Mouse (Mus musculus): ENCODE measurements around the gene Fryl.

DNA sequence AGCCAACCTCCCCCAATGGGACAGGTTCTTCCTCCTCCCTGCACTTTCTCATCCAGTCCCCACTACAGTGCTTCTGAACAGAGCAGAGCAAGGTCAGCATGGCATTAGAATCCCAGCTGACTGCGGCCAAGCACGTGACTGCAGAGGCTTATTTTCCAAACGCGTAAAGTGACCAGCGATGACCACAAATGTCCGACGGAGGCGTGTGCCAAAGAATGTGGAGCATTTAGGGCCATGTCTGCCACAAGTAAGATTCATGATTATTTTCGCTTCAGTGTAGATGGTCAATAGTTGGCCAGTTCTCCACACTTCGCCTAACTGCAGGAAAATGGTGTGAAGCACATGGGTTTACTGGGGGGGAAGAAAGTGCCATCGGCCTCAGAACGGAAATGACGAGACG is 137.6 kb downstream of the Fryl start:
- no peak for TF ChIP-seq CTCF (IDR thresholded peaks at IDR 0.05; ENCODE audit: low read depth)
- TF ChIP-seq EP300 (optimal IDR thresholded peaks at IDR 0.05): no peak
